Mouse (Mus musculus): ENCODE measurements around the gene Eppin. TPM values are rescaled to one million over a fixed set of nuclear protein-coding genes. Genes with fewer than 3 reads are reported as not detected.

The Eppin gene
- polyA plus RNA-seq, 1 experiment from 2014 or later = not detected

Other genes with a start within 250 kb of the Eppin start
- 0.31 and 0.32 TPM in 2 replicates for gene Slpi, start 204.5 kb downstream of the Eppin start, polyA plus RNA-seq (2014; fragmentation: Nextera tagmentation; extraction: Ambion mirVana)
- not detected in 2 replicates for gene Rbpjl, start 190.5 kb downstream of the Eppin start, polyA plus RNA-seq (2014; fragmentation: Nextera tagmentation; extraction: Ambion mirVana)
- not detected in 2 replicates for gene Matn4, start 188.4 kb downstream of the Eppin start, polyA plus RNA-seq (2014; fragmentation: Nextera tagmentation; extraction: Ambion mirVana)
- 15.3 and 15.9 TPM in 2 replicates for gene Sdc4, start 149.7 kb downstream of the Eppin start, polyA plus RNA-seq (2014; fragmentation: Nextera tagmentation; extraction: Ambion mirVana)
- gene Sys1, start 136.6 kb downstream of the Eppin start, polyA plus RNA-seq (2014; fragmentation: Nextera tagmentation; extraction: Ambion mirVana) = 63.4 and 71.2 TPM in 2 replicates
- gene Gm20458, start 132.6 kb downstream of the Eppin start, polyA plus RNA-seq (2014; fragmentation: Nextera tagmentation; extraction: Ambion mirVana) = 3.2 and 7.3 TPM in 2 replicates
- not detected in 2 replicates for gene Trp53tg5, start 119.9 kb downstream of the Eppin start, polyA plus RNA-seq (2014; fragmentation: Nextera tagmentation; extraction: Ambion mirVana)
- 3.4 and 3.6 TPM in 2 replicates for gene Dbndd2, start 107.5 kb downstream of the Eppin start, polyA plus RNA-seq (2014; fragmentation: Nextera tagmentation; extraction: Ambion mirVana)
- gene Pigt, start 96.1 kb downstream of the Eppin start, polyA plus RNA-seq (2014; fragmentation: Nextera tagmentation; extraction: Ambion mirVana) = 51.3 and 60.3 TPM in 2 replicates
- gene Wfdc2, start 31.2 kb downstream of the Eppin start, polyA plus RNA-seq (2014; fragmentation: Nextera tagmentation; extraction: Ambion mirVana) = 35.1 and 44.4 TPM in 2 replicates
- not detected in 2 replicates for gene Spint3, start 20.1 kb downstream of the Eppin start, polyA plus RNA-seq (2014; fragmentation: Nextera tagmentation; extraction: Ambion mirVana)
- not detected in 2 replicates for gene Wfdc6a, start 8.1 kb downstream of the Eppin start, polyA plus RNA-seq (2014; fragmentation: Nextera tagmentation; extraction: Ambion mirVana)
- not detected in 2 replicates for gene Wfdc6b, start 19.9 kb upstream of the Eppin start, polyA plus RNA-seq (2014; fragmentation: Nextera tagmentation; extraction: Ambion mirVana)
- gene Wfdc8, start 20.0 kb upstream of the Eppin start, polyA plus RNA-seq (2014; fragmentation: Nextera tagmentation; extraction: Ambion mirVana) = not detected in 2 replicates
- not detected in 2 replicates for gene Wfdc16, start 45.2 kb upstream of the Eppin start, polyA plus RNA-seq (2014; fragmentation: Nextera tagmentation; extraction: Ambion mirVana)
- not detected in 2 replicates for gene Wfdc10, start 62.5 kb upstream of the Eppin start, polyA plus RNA-seq (2014; fragmentation: Nextera tagmentation; extraction: Ambion mirVana)
- gene Wfdc9, start 63.0 kb upstream of the Eppin start, polyA plus RNA-seq (2014; fragmentation: Nextera tagmentation; extraction: Ambion mirVana) = not detected in 2 replicates
- gene Wfdc11, start 80.5 kb upstream of the Eppin start, polyA plus RNA-seq (2014; fragmentation: Nextera tagmentation; extraction: Ambion mirVana) = not detected in 2 replicates
- not detected in 2 replicates for gene Wfdc13, start 91.5 kb upstream of the Eppin start, polyA plus RNA-seq (2014; fragmentation: Nextera tagmentation; extraction: Ambion mirVana)
- not detected in 2 replicates for gene Spint4, start 104.9 kb upstream of the Eppin start, polyA plus RNA-seq (2014; fragmentation: Nextera tagmentation; extraction: Ambion mirVana)
- gene Spint5, start 121.7 kb upstream of the Eppin start, polyA plus RNA-seq (2014; fragmentation: Nextera tagmentation; extraction: Ambion mirVana) = not detected in 2 replicates
- gene Wfdc3, start 152.3 kb upstream of the Eppin start, polyA plus RNA-seq (2014; fragmentation: Nextera tagmentation; extraction: Ambion mirVana) = 0.71 and 0.91 TPM in 2 replicates
- 80.3 and 80.4 TPM in 2 replicates for gene Dnttip1, start 152.4 kb upstream of the Eppin start, polyA plus RNA-seq (2014; fragmentation: Nextera tagmentation; extraction: Ambion mirVana)
- gene Ube2c, start 176.3 kb upstream of the Eppin start, polyA plus RNA-seq (2014; fragmentation: Nextera tagmentation; extraction: Ambion mirVana) = 677 and 686 TPM in 2 replicates
- not detected in 2 replicates for gene Tnnc2, start 186.4 kb upstream of the Eppin start, polyA plus RNA-seq (2014; fragmentation: Nextera tagmentation; extraction: Ambion mirVana)
- gene Snx21, start 192.2 kb upstream of the Eppin start, polyA plus RNA-seq (2014; fragmentation: Nextera tagmentation; extraction: Ambion mirVana) = 13.1 and 13.2 TPM in 2 replicates
- gene Acot8, start 211.3 kb upstream of the Eppin start, polyA plus RNA-seq (2014; fragmentation: Nextera tagmentation; extraction: Ambion mirVana) = 14.1 and 15.0 TPM in 2 replicates
- gene Zswim3, start 211.5 kb upstream of the Eppin start, polyA plus RNA-seq (2014; fragmentation: Nextera tagmentation; extraction: Ambion mirVana) = 10.1 and 10.2 TPM in 2 replicates
- gene Zswim1, start 229.1 kb upstream of the Eppin start, polyA plus RNA-seq (2014; fragmentation: Nextera tagmentation; extraction: Ambion mirVana) = 26.4 and 29.9 TPM in 2 replicates
- gene Spata25, start 234.9 kb upstream of the Eppin start, polyA plus RNA-seq (2014; fragmentation: Nextera tagmentation; extraction: Ambion mirVana) = not detected in 2 replicates
- 82.4 and 83.3 TPM in 2 replicates for gene Ctsa, start 239.3 kb upstream of the Eppin start, polyA plus RNA-seq (2014; fragmentation: Nextera tagmentation; extraction: Ambion mirVana)
- gene Neurl2, start 239.9 kb upstream of the Eppin start, polyA plus RNA-seq (2014; fragmentation: Nextera tagmentation; extraction: Ambion mirVana) = 3.2 and 4.5 TPM in 2 replicates